Mouse (Mus musculus) embryonic fibroblast, embryonic 13.5 days (primary cell): Measurements from ENCODE around the gene Gls. TPM values are rescaled to one million over a fixed set of nuclear protein-coding genes. Genes with fewer than 3 reads are reported as not detected.

Experiments used
- H3K27ac ChIP-seq: 2 replicates; pipeline ENCODE4 v1.5.1; 2012; ENCODE audit warnings: low read length, control low read depth, inconsistent platforms; ENCODE audit not compliant: insufficient read depth
- H3K4me1 ChIP-seq: 2 replicates; pipeline ENCODE4 v1.6.1; 2011; ENCODE audit warnings: low read length; ENCODE audit not compliant: control insufficient read depth, insufficient read depth
- H3K4me3 ChIP-seq: 2 replicates; pipeline ENCODE4 v1.5.1; 2011; ENCODE audit warnings: mild to moderate bottlenecking, control low read depth, low read length; ENCODE audit not compliant: insufficient read depth
- CTCF ChIP-seq: IDR thresholded peaks from 2 replicates; pipeline ENCODE4 v1.5.1; 2011; ENCODE audit warnings: mild to moderate bottlenecking, control low read depth, low read length, moderate library complexity, borderline replicate concordance; ENCODE audit not compliant: insufficient read depth
- POLR2A ChIP-seq: IDR thresholded peaks from 2 replicates; pipeline ENCODE4 v1.6.1; 2011; ENCODE audit warnings: low read depth, mild to moderate bottlenecking, control low read depth, low read length, moderate library complexity
- polyA plus RNA-seq: library from polyadenylated mRNA; stranded (reverse); fragments of >200 nt; gene quantifications from 2 replicates; pipeline ENCODE4 v1.2.4, GENCODE M21; 2011; ENCODE audit warnings: low read depth; ENCODE audit not compliant: missing spikeins, insufficient read length

The Gls gene
- polyA plus RNA-seq, 1 experiment, result 232 TPM

DNA sequence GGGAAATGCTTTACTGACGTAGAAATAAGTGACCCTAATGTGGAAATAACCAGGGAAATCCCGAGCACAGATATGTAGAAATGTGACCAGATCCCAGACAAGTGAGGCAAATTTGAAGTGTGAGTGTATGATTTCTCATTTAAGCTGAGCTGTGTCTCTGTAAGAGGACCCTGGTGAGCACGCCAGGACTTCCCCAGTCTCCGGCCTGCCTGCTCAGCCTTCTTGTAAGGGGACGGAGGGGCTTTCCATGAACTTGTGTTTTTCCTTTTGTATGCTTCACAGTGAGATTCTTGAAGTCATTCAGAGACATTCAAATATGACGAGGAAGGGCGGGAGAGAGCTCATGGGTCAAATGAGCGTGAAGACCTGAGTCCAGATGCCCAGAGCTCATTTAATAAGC lies 99.8 kb downstream of the Gls start:
- no peaks in the 10 kb centered on the region for H3K4me1 ChIP-seq
- no peak overlapping the region for H3K27ac ChIP-seq
- no peak overlapping the region for H3K4me3 ChIP-seq
- TF ChIP-seq POLR2A (no peak), CTCF (no peak)

DNA sequence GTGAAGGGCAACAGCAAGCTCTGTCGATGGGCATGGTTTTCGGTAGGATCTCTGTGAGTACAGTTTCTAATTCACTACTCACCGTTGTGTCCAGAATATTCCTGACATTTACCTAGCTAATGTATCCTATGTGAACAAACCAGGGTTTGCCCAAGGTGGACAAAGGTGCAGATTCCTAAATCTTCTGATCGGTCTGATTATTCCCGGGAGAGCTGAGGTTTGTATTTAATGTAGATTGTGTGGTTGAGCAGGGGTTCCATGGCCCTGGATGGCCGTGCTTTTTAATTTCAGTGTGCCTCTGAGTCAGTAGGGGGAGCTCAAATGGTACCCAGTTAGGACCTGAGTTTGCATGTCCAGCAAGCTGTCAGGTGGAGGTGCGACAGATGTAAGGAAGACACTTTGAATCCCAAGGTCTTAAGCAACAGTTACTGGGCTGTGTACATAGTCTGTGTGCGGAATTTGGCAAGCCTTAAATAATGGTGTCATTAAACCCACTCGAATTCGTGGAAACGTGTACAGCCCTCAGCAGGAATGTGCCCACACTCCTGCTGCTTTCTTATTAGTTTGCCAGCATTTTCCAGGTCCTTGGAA lies 101.2 kb downstream of the Gls start:
- TF ChIP-seq CTCF (no peak), POLR2A (no peak)
- H3K4me1 ChIP-seq, result no peaks in the 10 kb centered on the region
- H3K27ac ChIP-seq, result no peak overlapping the region
- H3K4me3 ChIP-seq, result no peak overlapping the region

DNA sequence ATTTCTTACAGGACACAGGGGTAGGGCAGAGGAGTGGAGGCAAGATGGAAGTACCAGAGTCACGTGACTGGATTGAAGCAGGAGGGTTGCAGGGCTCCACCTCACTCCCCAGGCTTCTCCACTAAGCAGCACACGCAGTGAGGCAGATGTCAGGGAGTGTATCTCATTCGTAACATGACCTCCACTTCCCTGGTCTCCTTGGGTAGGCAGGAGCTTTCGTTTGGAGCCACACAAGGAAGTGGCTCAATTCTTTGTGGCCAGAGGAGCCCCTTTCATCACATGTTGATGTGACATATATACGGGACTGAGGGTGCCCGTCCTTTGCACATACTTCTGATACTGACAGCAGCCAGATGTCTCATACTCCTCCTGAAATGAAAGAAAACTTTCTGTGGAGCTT lies 103.2 kb downstream of the Gls start:
- no peaks in the 10 kb centered on the region for H3K4me1 ChIP-seq
- no peak overlapping the region for H3K27ac ChIP-seq
- no peak overlapping the region for H3K4me3 ChIP-seq
- TF ChIP-seq POLR2A (no peak), CTCF (no peak)

DNA sequence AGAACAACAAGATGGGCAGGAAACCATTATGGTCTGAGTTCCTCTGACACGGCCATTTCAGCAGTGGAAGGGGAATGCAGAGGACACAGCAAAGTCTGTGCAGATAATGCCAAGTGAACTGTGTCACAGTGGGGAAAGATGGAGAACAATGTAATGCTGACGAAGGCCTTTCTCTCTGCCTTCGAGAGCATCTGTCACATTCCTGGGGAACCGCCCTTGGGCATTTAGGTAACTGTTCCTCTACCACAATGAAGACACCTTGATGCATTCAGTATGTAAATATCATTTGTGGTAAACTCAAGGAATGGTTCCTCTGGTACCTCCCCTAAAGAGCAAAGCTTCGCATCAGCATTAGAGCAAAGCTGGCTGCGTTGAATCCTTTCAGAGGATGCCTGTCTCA lies 105.7 kb downstream of the Gls start:
- TF ChIP-seq CTCF (no peak), POLR2A (no peak)
- no peak overlapping the region for H3K27ac ChIP-seq
- no peaks in the 10 kb centered on the region for H3K4me1 ChIP-seq
- no peak overlapping the region for H3K4me3 ChIP-seq

DNA sequence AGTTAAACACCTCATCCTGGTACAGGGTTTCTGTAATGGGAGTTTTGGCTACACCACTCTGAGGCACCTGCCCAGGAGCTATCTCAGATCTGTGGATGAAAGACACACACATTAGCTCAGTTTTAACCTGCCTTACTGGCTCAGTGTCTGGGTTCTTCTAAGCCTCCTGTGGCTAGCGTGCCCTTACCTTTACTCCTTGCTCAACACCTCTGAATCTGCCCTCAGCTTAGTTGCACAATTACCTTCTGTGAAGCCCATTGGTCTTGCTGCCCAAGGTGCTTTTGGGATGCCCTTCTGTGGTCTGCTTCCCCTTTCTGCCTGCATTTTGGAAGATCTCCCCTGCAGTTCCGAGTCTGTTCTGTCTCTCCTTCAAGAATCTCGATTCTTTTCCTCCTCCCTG lies 108.2 kb downstream of the Gls start:
- TF ChIP-seq CTCF (no peak), POLR2A (no peak)
- no peak overlapping the region for H3K4me3 ChIP-seq
- no peaks in the 10 kb centered on the region for H3K4me1 ChIP-seq

DNA sequence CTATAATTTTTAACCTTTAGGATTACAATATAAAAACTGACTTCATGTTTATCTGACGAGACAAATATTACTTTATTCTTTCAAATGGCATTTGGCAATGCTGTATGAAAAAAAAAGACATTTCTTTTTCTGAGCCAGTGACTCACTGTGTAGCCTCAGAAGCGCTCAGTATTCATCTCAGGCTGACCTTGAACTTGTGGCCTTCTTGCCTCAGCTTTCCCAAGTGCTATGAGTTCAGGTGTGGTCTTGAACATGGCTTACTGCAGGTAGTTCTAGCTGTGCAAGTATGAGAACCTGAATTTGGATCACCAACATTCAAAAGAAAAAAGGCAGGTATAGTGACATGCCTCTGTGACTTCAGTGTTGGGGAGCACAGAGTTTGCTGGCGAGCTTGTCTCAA lies 112.0 kb downstream of the Gls start:
- H3K4me3 ChIP-seq, result no peak overlapping the region; the same call in 1 of the 2 replicates
- TF ChIP-seq POLR2A (no peak), CTCF (no peak)
- H3K27ac ChIP-seq, result no peak overlapping the region
- H3K4me1 ChIP-seq, result 0 out of 2 replicates have a peak, but pooled peaks cover 3% of the 10 kb centered on the region

More for the DNA sequence above, 108.2 kb downstream of the Gls start:
- no peak overlapping the region for H3K27ac ChIP-seq

DNA sequence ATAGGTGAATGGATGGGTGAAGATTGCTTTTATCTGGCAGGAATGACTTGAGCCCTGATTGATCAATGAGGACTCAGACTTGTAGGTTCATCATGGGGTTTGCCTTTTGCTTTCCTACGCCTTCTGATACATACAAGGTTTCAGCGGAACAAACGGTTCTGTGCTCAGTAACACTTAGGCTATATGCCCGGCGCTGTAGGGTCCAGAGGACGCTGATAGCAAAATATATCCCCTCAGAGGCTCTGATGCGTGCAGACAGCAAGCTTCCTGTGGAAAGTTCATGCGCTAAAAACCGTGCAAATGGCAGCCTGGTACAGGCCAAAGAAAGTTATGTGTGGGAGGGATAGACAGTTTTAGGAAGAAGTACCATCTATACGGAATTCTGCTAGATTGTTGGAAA lies 112.8 kb downstream of the Gls start:
- peak overlapping the region; percentile 96 for H3K4me3 ChIP-seq
- 0 out of 2 replicates have a peak, but pooled peaks cover 3% of the 10 kb centered on the region for H3K4me1 ChIP-seq
- H3K27ac ChIP-seq, result no peak overlapping the region
- no peak for TF ChIP-seq CTCF
- no peak for TF ChIP-seq POLR2A

DNA sequence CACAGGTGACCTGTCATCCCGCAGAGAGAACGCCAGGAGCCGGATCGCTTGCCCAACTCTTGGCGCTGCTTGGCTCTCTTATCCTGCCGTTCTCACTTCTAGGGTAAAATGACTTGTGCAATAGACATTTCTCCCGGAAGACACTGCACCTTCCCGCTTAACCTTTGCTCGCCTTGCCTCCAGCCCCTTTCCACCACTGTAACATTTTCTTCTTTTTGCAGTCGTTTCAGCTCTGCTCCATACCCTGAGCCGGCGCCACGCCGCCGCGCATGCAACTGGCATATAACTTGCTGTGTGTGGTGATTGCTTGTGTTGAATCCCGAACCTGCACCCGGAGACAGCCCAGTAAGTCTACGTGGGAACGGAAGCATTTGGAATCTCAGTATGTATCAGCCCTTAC lies 113.3 kb downstream of the Gls start:
- H3K4me1 ChIP-seq, result 0 out of 2 replicates have a peak, but pooled peaks cover 3% of the 10 kb centered on the region
- no peak for TF ChIP-seq POLR2A
- no peak for TF ChIP-seq CTCF
- H3K27ac ChIP-seq, result peak overlapping the region; percentile 15; the same call in 1 of the 2 replicates
- H3K4me3 ChIP-seq, result peak overlapping the region; percentile 96

DNA sequence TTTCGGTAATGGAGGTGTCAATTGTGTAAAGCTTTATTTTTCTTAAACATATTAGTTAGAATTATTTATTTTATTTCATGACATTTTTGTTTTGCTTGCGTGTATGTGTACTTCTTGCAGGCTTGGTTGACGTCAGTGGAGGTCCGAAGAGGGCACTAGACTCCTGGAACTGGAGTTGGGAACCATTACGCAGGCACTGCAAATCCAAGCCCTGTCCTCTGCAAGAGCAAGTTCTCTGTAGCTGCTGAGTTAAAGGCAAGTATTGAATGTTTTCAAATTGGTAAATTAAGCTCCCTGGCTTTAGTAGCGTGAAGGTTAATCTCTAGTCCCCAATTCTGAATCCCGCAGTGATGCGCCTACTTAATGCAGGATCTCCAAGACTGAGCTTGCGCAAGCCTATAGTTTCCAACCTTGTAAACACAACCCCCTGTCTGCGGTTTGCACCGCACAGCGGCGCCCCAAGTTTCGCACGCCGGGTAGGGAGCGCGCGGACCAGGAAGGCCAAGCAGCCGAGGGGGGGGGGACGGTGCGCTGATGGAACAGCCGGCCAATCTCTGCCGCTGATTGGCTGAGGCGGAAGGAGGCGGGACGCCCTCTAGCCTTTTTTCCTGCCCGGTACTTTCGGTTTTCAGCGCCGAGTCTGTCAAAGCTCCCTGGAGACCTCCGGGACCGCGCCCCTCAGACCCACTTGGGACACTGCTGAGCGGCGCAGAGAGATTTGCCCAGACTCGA lies 114.0 kb downstream of the Gls start, which contains the start of gene Stat1:
Gene Stat1, plus strand, starts transcription at position 581 of the 732 bp plus-strand sequence.
- H3K4me3 ChIP-seq, result peak within 1 kb of the TSS; percentile 96
- TF ChIP-seq CTCF (no peak), POLR2A (peak; percentile 69)
- peak within 1 kb of the TSS; percentile 29 for H3K27ac ChIP-seq

DNA sequence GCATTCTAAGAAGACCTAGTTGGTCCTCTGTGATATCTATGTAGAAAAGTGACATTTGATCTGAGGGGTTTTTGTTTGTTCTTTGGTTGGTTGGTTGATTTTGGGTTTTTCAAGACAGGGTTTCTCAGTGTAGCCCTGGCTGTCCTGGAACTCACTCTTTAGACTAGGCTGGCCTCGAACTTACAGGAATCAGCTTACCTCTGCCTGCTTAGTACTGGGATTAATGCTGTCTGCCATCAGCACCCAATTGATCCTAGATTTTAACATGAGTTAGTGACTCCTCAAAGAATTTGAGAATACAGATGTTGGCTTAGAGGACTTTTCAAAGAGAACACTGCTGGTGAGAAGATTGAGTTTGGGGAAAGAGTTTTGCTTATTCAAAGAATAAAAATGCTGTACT lies 115.3 kb downstream of the Gls start:
- H3K4me1 ChIP-seq, result peaks cover 4% of the 10 kb centered on the region; the same call in 1 of the 2 replicates
- H3K4me3 ChIP-seq, result no peak overlapping the region
- TF ChIP-seq POLR2A, result no peak
- TF ChIP-seq CTCF, result no peak
- H3K27ac ChIP-seq, result no peak overlapping the region

More for the DNA sequence above, 114.0 kb downstream of the Gls start, which contains the start of gene Stat1:
- H3K4me1 ChIP-seq, result 0 out of 2 replicates have a peak, but pooled peaks cover 3% of the 10 kb centered on the region

DNA sequence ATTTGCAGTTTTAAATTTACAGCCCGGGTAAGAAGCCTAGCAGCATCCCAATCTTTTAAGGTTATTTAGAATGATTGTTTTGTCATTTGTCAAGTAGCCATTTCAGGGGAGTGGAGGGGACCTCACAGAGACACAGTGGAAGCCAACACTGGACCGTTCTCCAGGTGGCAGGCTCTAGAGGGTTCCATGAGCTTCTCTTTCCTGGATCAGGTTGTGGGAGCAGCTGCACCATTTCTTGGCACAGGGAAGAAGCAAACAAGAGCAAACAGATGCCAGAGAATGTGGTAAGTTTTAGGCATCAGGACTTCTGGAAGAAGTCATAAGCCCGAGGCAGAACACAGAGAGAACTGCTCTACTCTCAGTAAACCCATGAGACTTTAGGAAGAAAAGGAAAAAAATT lies 116.6 kb downstream of the Gls start:
- no peak for TF ChIP-seq POLR2A
- TF ChIP-seq CTCF, result no peak
- Histone ChIP-seq H3K4me1 (peaks cover 6% of the 10 kb centered on the region), H3K27ac (no peak overlapping the region), H3K4me3 (no peak overlapping the region)
